Mouse (Mus musculus) c-Kit-negative CD71-positive TER-119-positive erythroid progenitor cells, embryonic 14.5 days (primary cell): Measurements from ENCODE around the gene Akap6.

Source experiments
- DNase-seq: peaks from one replicate; pipeline ENCODE4 v3.0.0-alpha.2; 2013; ENCODE audit warnings: low read depth, low spot score

The Akap6 gene

GRCm38 (mm10) chr12:52908448-52909066 is 209.4 kb downstream of the Akap6 start:
- DNase-seq, result no peak

GRCm38 (mm10) chr12:52910345-52910744 is 211.2 kb downstream of the Akap6 start:
- DNase-seq, result no peak

- DNase-seq, result peak; percentile 9
Observed at GRCm38 (mm10) chr12:52910819-52911218, 211.6 kb downstream of the Akap6 start.

- no peak for DNase-seq
Observed at GRCm38 (mm10) chr12:52918939-52919338, 219.8 kb downstream of the Akap6 start.

GRCm38 (mm10) chr12:52922510-52922909 is 223.3 kb downstream of the Akap6 start:
- no peak for DNase-seq

- no peak for DNase-seq
Observed at GRCm38 (mm10) chr12:52925448-52925847, 226.3 kb downstream of the Akap6 start.

GRCm38 (mm10) chr12:52933832-52934231 is 234.6 kb downstream of the Akap6 start:
- no peak for DNase-seq

- no peak for DNase-seq
Observed at GRCm38 (mm10) chr12:52934989-52935388, 235.8 kb downstream of the Akap6 start.

- no peak for DNase-seq
Observed at GRCm38 (mm10) chr12:52938786-52939185, 239.6 kb downstream of the Akap6 start.

GRCm38 (mm10) chr12:52939324-52939946 is 240.3 kb downstream of the Akap6 start:
- DNase-seq, result no peak

- no peak for DNase-seq
Observed at GRCm38 (mm10) chr12:52941941-52942340, 242.8 kb downstream of the Akap6 start.

GRCm38 (mm10) chr12:52944274-52944673 is 245.1 kb downstream of the Akap6 start:
- no peak for DNase-seq

- no peak for DNase-seq
Observed at GRCm38 (mm10) chr12:52944949-52945348, 245.8 kb downstream of the Akap6 start.

GRCm38 (mm10) chr12:52950660-52951059 is 251.5 kb downstream of the Akap6 start:
- DNase-seq, result no peak

- DNase-seq, result no peak
Observed at GRCm38 (mm10) chr12:52957587-52957986, 258.4 kb downstream of the Akap6 start.

- DNase-seq, result no peak
Observed at GRCm38 (mm10) chr12:52957994-52958393, 258.8 kb downstream of the Akap6 start.

- no peak for DNase-seq
Observed at GRCm38 (mm10) chr12:52991745-52992144, 292.6 kb downstream of the Akap6 start.

GRCm38 (mm10) chr12:53012336-53012735 is 313.2 kb downstream of the Akap6 start:
- DNase-seq, result no peak

GRCm38 (mm10) chr12:53014539-53014938 is 315.4 kb downstream of the Akap6 start:
- no peak for DNase-seq

GRCm38 (mm10) chr12:53024575-53025246 is 325.5 kb downstream of the Akap6 start:
- DNase-seq, result no peak

- no peak for DNase-seq
Observed at GRCm38 (mm10) chr12:53027308-53027707, 328.1 kb downstream of the Akap6 start.

GRCm38 (mm10) chr12:53028926-53029325 is 329.7 kb downstream of the Akap6 start:
- no peak for DNase-seq

- DNase-seq, result no peak
Observed at GRCm38 (mm10) chr12:53029910-53030309, 330.7 kb downstream of the Akap6 start.
